Mouse (Mus musculus): ENCODE data around the gene Mdm4. TPM values are rescaled to one million over a fixed set of nuclear protein-coding genes. Genes with fewer than 3 reads are reported as not detected.

Mdm4 gene
- 35.9 and 36.8 TPM in 2 replicates for polyA plus RNA-seq (2015; fragmentation: Nextera tagmentation; extraction: Ambion mirVana)

DNA sequence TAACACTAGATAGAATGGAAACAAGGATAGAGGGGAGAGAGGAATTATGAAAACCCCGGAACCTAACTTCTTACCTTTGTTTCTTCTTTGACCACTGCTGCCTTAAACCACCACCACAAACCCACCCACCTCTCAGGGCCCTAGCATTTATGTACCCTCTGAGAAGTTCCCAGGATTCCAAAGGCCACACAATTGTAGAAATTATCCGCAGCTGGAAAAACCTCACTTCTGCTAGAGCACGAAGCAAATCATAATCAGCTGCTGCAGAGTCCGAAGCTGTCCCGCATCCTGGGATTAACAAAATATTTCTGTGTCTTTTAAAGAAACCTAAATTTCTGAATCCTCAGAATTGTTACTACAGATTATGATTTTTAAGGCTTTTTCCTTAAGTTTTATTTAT, at the start of gene Mdm4:
Gene Mdm4 (minus strand): TSS at position 101 of the 400 bp plus-strand sequence.
- no peak for ATAC-seq (ENCODE audit: low FRiP score, low read depth)
- Histone ChIP-seq H3K4me1 (replicated peaks) (peaks cover 12% of the 10 kb centered on the region), H3K9me3 (no peaks in the 10 kb centered on the region), H3K9ac (no peak within 1 kb of the TSS), H3K4me2 (no peak within 1 kb of the TSS), H3K36me3 (no peaks in the 10 kb centered on the region), H3K27ac (replicated peaks) (no peak within 1 kb of the TSS), H3K4me3 (no peak within 1 kb of the TSS), H3K27me3 (no peaks in the 10 kb centered on the region)
- WGBS, result 96% methylated on average over 5 of the region's 5 CpGs

DNA sequence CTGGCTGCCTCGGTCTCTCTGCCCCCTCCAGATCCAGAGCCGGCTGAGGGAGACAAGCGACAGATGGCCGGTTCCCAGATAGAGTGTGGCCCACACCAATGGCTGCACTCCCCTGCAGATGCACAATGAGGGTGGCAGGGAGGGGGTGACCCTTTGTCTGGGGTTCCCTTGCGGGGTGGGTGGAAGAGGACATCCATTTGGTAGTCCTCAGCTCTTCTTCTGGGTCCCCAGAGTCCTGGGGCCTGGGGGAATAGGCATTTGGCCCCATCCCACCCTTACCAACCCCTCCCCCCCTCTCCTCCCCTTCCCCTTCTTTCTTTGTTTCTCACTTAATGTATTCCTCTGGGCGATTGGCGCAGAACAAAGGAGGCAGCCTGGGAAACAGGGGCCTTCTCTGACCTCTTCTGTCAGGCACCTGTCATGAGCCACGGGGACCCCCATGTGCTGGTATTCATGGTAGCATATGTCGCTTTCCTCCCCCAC, 49.8 kb upstream of the Mdm4 start:
- peaks cover 18% of the 10 kb centered on the region for H3K4me1 ChIP-seq (replicated peaks)
- H3K27ac ChIP-seq (replicated peaks), result peak overlapping the region; percentile 74
- H3K9me3 ChIP-seq, result no peaks in the 10 kb centered on the region
- H3K36me3 ChIP-seq, result peaks cover 24% of the 10 kb centered on the region
- no peak overlapping the region for H3K4me2 ChIP-seq
- H3K4me3 ChIP-seq, result no peak overlapping the region
- no peaks in the 10 kb centered on the region for H3K27me3 ChIP-seq
- no peak overlapping the region for H3K9ac ChIP-seq
- ATAC-seq (ENCODE audit: low FRiP score, low read depth), result peak; percentile 68
- 12% methylated on average over 9 of the region's 9 CpGs for WGBS

DNA sequence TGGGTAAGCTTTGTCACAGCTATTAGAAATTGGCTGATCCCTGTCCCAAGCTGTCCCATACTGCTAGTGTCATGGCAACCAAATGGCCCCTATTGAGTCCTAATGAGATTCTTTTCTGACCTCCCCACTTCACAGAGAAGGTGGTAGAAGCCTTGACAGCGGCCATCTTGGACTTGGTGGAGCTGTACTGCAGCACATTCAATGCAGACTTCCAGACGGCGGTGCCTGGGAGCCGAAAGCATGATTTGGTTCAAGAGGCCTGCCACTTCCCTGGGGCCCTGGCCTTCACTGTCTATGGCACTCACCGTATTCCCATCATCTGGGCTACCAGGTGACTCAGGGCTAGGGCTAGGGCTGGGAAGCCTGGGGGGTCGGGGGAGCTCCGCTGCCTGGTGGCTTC, 49.1 kb upstream of the Mdm4 start:
- WGBS, result 23% methylated on average over 7 of the region's 7 CpGs
- peaks cover 24% of the 10 kb centered on the region for H3K36me3 ChIP-seq

DNA sequence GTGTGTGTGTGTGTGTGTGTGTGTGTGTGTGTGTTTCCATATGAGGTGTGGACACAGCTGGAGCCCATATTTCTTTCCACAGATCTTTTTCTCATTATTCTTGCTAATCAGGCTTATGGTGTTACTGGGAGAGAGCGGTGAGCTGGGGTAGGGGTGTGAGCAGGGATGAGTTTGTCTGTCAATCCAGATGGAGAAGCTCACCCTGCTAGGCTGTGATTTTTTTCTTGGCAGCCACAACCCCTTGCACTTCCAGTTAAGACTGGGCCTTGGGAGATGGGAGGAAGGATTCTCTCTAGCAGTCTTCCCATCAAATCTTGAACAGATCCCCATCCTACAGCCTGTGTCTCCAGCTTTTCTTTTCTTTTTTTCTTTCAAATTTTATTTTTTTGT, 48.0 kb upstream of the Mdm4 start:
- ATAC-seq (ENCODE audit: low FRiP score, low read depth), result no peak
- Histone ChIP-seq H3K4me2 (no peak overlapping the region), H3K4me1 (replicated peaks) (peaks cover 21% of the 10 kb centered on the region), H3K27ac (replicated peaks) (0 out of 2 replicates have a peak overlapping the region, but pooled peaks have one; percentile 43), H3K27me3 (no peaks in the 10 kb centered on the region), H3K4me3 (no peak overlapping the region), H3K9ac (no peak overlapping the region), H3K9me3 (no peaks in the 10 kb centered on the region), H3K36me3 (peaks cover 24% of the 10 kb centered on the region)
- 43% methylated on average over 1 of the region's 1 CpGs for WGBS

More for the DNA sequence above, 49.1 kb upstream of the Mdm4 start:
- Histone ChIP-seq H3K4me1 (replicated peaks) (peaks cover 18% of the 10 kb centered on the region), H3K27me3 (no peaks in the 10 kb centered on the region), H3K4me3 (no peak overlapping the region), H3K4me2 (no peak overlapping the region), H3K27ac (replicated peaks) (peak overlapping the region; percentile 74), H3K9ac (no peak overlapping the region), H3K9me3 (no peaks in the 10 kb centered on the region)
- peak; percentile 40 for ATAC-seq (ENCODE audit: low FRiP score, low read depth)

DNA sequence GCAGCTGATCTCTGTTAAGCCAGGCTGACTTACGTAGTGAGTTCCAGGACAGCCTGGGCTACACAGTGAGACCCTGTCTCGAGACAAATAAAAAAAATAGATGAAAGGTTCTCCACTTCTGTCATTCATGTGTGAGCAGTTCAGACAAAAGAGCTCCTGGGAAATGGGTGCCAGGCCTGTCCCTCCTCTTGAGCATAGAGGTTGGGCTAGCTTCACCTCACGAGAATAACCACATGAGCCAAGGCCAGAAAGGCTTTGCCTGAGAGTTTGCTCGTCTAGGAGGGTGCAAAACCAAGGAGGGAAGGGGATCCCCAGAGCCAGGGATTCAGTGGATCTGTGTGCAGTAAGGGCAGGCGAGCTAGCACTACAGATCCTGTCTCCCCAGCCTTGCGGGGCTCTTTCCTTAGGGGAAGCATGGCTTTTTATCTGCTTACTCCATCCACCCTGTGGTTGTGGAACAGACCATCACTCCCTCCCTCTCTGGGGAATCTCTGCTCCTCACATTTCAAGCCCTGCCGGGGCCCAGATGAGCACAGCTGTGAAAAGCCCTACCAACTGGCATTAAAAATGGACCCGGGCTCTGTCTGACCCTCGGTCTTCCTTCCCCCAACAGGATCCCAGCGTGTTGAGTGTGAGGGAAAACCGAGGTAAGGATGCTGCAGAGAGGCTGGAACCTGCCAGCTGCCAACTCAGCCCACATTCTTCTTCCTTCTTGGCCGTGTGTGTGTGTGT, 47.4 kb upstream of the Mdm4 start:
- 0 out of 2 replicates have a peak overlapping the region, but pooled peaks have one; percentile 39 for H3K27ac ChIP-seq (replicated peaks)
- H3K36me3 ChIP-seq, result peaks cover 23% of the 10 kb centered on the region
- 53% methylated on average over 12 of the region's 12 CpGs for WGBS
- no peak for ATAC-seq (ENCODE audit: low FRiP score, low read depth)
- H3K4me2 ChIP-seq, result no peak overlapping the region
- H3K4me3 ChIP-seq, result no peak overlapping the region
- H3K27me3 ChIP-seq, result no peaks in the 10 kb centered on the region
- no peaks in the 10 kb centered on the region for H3K9me3 ChIP-seq
- H3K9ac ChIP-seq, result no peak overlapping the region
- H3K4me1 ChIP-seq (replicated peaks), result peaks cover 26% of the 10 kb centered on the region

DNA sequence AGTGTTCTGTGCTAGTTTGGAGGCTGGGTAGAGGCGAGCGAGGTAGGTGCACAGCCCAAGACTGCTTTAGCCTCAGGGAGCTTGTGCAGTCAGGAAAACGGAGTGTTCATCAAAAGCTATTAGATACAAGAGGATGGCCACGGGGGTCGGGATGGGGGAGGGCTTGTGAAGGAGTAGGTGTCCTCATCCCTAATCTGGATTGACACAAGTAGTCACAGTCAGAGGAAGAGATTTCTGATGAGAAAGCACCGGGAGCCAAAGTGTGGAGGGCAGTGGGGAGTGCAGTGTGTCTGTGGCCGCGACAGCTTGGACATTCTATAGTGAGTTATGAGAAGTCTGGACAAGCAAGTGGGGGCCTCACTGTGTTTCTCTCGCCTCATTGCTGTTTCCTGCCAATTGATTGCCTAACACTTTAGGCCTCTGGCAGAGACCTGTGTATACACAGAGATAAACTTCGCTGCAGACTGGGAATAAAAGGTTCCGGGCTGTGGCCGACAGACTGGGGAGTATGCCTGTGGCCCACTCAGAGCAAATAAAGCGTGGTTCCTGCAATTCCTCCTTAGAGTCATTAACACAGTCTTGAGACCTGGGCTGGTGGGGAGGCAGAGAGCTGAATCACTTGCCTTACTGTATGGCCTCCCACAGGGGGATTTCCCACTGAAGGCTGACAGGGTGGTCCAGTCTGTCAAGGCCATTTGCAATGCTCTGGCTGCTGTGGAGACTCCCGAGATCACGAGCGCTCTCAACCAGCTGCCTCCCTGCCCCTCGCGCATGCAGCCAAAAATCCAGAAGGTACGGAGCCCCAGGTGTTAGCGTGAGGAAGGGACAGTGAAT, 46.5 kb upstream of the Mdm4 start:
- Histone ChIP-seq H3K4me2 (no peak overlapping the region), H3K4me1 (replicated peaks) (peaks cover 35% of the 10 kb centered on the region), H3K27me3 (no peaks in the 10 kb centered on the region), H3K9ac (no peak overlapping the region), H3K9me3 (no peaks in the 10 kb centered on the region), H3K27ac (replicated peaks) (no peak overlapping the region), H3K36me3 (peaks cover 16% of the 10 kb centered on the region), H3K4me3 (no peak overlapping the region)
- 48% methylated on average over 20 of the region's 20 CpGs for WGBS
- no peak for ATAC-seq (ENCODE audit: low FRiP score, low read depth)

DNA sequence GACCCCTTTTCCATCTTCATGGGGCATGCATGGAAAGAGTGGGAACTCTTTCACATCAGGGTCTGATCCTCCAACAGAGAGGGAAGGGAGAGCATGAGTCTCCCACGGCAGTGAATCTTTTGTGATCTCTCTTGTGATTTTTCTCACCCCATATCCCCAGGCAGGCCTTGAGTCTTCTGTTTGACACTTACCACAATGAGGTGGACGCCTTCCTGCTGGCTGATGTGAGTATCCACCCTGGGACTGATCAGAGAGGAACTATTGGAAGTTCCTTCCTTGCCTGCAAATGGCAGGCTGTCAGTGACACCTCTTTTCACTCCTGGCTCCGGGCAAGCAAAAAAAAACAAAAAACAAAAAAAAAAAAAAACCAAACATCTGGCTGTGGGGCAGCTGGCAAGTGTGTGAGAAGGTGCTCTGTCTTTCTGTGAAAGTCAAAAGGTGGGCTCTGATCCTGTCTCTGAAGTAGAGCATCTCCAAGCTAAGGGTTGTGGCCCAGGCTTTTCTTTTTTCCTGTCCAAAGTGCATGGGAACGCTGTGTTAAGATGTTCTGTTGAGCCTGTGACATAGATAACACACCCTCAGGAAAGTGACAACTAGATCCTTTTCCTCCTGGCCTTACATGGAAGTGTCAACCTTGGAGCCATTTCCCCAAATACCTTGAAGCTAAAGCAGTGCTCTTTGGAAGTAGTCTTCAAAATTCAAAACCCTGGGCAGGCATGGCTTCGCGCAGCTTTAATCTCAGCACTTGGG, 45.5 kb upstream of the Mdm4 start:
- Histone ChIP-seq H3K4me1 (replicated peaks) (peaks cover 43% of the 10 kb centered on the region), H3K4me3 (no peak overlapping the region), H3K9me3 (no peaks in the 10 kb centered on the region), H3K9ac (no peak overlapping the region), H3K4me2 (no peak overlapping the region), H3K27ac (replicated peaks) (no peak overlapping the region), H3K36me3 (peaks cover 11% of the 10 kb centered on the region), H3K27me3 (no peaks in the 10 kb centered on the region)
- no peak for ATAC-seq (ENCODE audit: low FRiP score, low read depth)
- WGBS, result 77% methylated on average over 6 of the region's 6 CpGs

DNA sequence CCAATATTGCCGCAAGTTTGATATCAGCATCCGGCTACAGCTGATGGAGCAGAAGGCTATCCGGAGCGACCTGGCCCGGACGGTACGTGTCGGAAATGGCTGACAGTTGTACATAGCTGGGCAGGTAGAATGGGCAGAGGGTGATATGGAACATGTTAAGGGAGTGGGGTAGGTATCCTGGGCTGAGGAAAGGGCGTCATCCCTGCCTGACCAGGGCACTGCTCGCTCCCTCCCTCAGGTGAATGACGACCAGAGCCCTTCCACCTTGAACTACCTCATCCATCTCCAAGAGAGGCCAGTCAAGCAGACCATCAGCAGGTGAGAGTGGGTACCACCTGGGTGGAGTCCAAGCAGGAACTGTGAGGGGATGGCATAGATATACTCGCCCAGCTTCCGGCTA, 44.2 kb upstream of the Mdm4 start:
- H3K27me3 ChIP-seq, result no peaks in the 10 kb centered on the region
- ATAC-seq (ENCODE audit: low FRiP score, low read depth), result no peak
- no peak overlapping the region for H3K4me3 ChIP-seq
- no peaks in the 10 kb centered on the region for H3K9me3 ChIP-seq
- H3K36me3 ChIP-seq, result peaks cover 10% of the 10 kb centered on the region; the same call in 1 of the 2 replicates
- no peak overlapping the region for H3K9ac ChIP-seq
- peaks cover 40% of the 10 kb centered on the region for H3K4me1 ChIP-seq (replicated peaks)
- WGBS, result 94% methylated on average over 13 of the region's 13 CpGs
- H3K4me2 ChIP-seq, result no peak overlapping the region
- H3K27ac ChIP-seq (replicated peaks), result no peak overlapping the region

DNA sequence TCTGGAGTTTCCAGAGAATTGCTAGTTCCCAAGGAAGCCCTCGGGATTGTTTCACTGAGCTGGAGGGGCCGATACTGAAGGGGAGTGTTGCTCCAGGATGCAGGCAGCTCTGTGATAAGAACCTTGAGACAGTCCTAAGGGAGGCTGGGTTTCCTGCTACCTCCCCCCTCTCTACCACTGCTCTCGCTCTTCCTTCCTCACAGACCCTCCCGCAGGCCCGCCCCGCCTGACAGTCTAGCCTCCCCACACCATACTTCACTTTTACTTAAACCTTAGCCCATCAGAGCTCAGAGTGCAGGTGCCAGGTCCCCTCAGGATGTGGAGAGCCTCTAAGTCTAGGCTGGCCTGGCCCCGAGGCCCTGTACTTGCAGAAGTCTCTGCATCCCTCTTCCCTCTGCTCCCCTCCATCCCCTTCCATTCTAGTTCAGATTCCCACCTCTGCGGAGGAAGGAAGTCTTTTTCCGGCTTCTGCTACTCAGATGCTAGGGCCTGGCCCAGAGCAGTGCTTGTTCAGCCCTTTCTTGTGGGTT, 43.0 kb upstream of the Mdm4 start:
- no peak for ATAC-seq (ENCODE audit: low FRiP score, low read depth)
- no peak overlapping the region for H3K9ac ChIP-seq
- no peaks in the 10 kb centered on the region for H3K27me3 ChIP-seq
- 67% methylated on average over 9 of the region's 9 CpGs for WGBS
- no peak overlapping the region for H3K27ac ChIP-seq (replicated peaks)
- peaks cover 50% of the 10 kb centered on the region for H3K4me1 ChIP-seq (replicated peaks)
- no peaks in the 10 kb centered on the region for H3K9me3 ChIP-seq
- H3K4me3 ChIP-seq, result no peak overlapping the region
- H3K4me2 ChIP-seq, result no peak overlapping the region
- H3K36me3 ChIP-seq, result peaks cover 6% of the 10 kb centered on the region; the same call in 1 of the 2 replicates

DNA sequence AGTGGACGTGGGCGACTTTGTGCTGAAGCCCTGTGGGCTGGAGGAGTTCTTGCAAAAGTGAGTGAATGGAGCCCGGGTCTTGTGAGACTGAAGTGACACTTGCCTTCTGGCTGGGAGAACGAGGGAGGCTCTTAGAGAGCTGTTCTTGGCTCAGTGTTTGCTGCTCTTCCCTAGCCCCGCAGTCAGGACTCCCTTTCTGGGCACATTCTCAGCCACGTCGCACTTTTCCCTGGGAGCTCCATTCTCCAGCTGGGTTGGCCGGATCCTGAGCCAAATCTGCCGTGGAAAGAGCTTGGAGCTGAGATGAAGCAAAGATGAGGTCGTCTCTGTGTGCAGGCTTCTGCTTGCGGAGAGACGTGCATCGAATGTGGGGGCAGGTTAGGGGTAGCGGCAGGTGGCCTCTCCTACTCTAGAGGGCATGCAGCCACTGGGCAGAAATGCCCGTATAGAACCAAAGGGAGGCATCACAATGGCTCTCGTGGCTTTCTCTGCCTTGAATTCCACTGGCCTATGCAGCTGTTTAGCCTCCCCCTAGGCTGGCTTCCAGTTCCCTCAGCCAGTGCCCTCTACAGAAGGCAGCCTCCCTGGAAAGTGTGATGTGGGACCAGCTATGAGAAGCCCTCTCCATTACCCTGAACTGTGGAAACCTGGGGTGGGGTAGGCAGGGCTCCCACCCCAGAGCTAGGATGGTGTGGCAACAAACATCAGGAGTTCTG, 41.5 kb upstream of the Mdm4 start:
- H3K9me3 ChIP-seq, result no peaks in the 10 kb centered on the region
- peak overlapping the region; percentile 62 for H3K27ac ChIP-seq (replicated peaks)
- WGBS, result 51% methylated on average over 16 of the region's 16 CpGs
- H3K9ac ChIP-seq, result no peak overlapping the region
- no peaks in the 10 kb centered on the region for H3K27me3 ChIP-seq
- peak; percentile 28; the same call in 1 of the 2 replicates for ATAC-seq (ENCODE audit: low FRiP score, low read depth)
- H3K4me1 ChIP-seq (replicated peaks), result peaks cover 49% of the 10 kb centered on the region
- H3K4me2 ChIP-seq, result no peak overlapping the region; the same call in 1 of the 2 replicates
- no peak overlapping the region for H3K4me3 ChIP-seq
- peaks cover 14% of the 10 kb centered on the region; the same call in 1 of the 2 replicates for H3K36me3 ChIP-seq

DNA sequence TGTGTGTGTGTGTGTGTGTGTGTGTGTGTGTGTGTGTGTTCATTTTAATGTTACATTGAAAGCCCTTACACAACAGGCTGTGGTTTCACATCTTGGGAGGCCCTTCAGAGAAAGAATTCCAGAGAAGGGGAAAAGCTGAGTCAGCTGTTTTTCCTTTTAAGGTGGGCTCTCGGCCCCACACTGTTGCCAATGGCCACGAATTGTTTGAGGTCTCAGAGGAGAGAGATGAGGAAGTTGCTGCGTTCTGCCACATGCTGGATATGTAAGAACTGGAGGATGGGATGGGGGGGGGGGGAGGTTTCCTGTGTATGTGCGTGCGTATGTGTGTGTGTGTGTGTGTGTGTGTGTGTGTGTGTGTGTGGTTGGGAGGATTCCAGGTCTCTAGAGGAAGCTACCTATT, 39.8 kb upstream of the Mdm4 start:
- H3K27me3 ChIP-seq, result no peaks in the 10 kb centered on the region
- no peak overlapping the region for H3K4me3 ChIP-seq
- H3K9ac ChIP-seq, result no peak overlapping the region
- no peak overlapping the region for H3K4me2 ChIP-seq
- WGBS, result 52% methylated on average over 5 of the region's 5 CpGs
- H3K27ac ChIP-seq (replicated peaks), result no peak overlapping the region
- H3K9me3 ChIP-seq, result no peaks in the 10 kb centered on the region
- ATAC-seq (ENCODE audit: low FRiP score, low read depth), result no peak
- H3K36me3 ChIP-seq, result peaks cover 19% of the 10 kb centered on the region; the same call in 1 of the 2 replicates
- peaks cover 49% of the 10 kb centered on the region for H3K4me1 ChIP-seq (replicated peaks)
